Mouse (Mus musculus) bone marrow macrophage, adult 2 months (primary cell): ENCODE results near the gene Adpgk.

Experiments
- CTCF ChIP-seq: IDR thresholded peaks from 2 replicates; pipeline ENCODE4 v1.5.1; 2012; ENCODE audit warnings: low read depth, mild to moderate bottlenecking, low read length, moderate library complexity
- POLR2A ChIP-seq: IDR thresholded peaks from 2 replicates; pipeline ENCODE4 v1.6.1; 2012; ENCODE audit warnings: mild to moderate bottlenecking, low read depth, low read length, borderline replicate concordance

DNA sequence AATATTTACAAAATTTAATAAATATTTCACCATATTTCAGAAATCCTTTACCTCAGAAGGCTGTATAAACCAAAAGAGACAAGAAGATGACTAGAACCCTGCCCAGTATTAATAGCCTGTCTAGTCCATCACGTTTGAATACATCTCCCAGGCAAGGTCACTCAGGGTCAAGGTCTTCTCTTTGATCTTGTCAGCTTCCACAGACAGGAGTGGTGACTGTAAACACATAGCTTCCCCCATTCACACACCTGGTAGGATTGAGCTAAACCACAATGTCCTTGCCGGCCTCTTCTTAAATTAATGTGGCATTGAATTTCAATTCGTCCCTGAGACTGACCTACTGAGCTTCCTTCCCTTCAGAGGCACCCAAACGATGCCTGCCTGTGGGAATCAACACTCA, 20.3 kb upstream of the Adpgk start:
- TF ChIP-seq CTCF (no peak), POLR2A (no peak)
